Mouse (Mus musculus) stomach, embryonic 16.5 days (tissue): ENCODE data around the gene Six2. TPM values are rescaled to one million over a fixed set of nuclear protein-coding genes. Genes with fewer than 3 reads are reported as not detected.
A peak's percentile ranks its signal among the peaks of the same experiment; 100 is the strongest.

Source experiments
- ATAC-seq: fragments of 200-750 bp; cut with Nextera tagmentation; 2 replicates; pipeline ENCODE4 v1.8.0; 2017; ENCODE audit warnings: moderate number of reproducible peaks, moderate TSS enrichment; ENCODE audit not compliant: insufficient read depth, low FRiP score
- H3K27ac ChIP-seq: fragments of 300-500 bp; sonication (generic); 2 replicates; pipeline ENCODE4 v1.5.1; 2014; ENCODE audit warnings: low read length
- H3K27me3 ChIP-seq: fragments of 300-500 bp; sonication (generic); 2 replicates; pipeline ENCODE4 v1.6.1; 2014; ENCODE audit warnings: low read length, control low read depth, mixed read lengths; ENCODE audit not compliant: control insufficient read depth, insufficient read depth
- H3K36me3 ChIP-seq: fragments of 300-500 bp; sonication (generic); 2 replicates; pipeline ENCODE4 v1.6.1; 2014; ENCODE audit warnings: low read length; ENCODE audit not compliant: control insufficient read depth, insufficient read depth
- H3K4me1 ChIP-seq: fragments of 300-500 bp; sonication (generic); 2 replicates; pipeline ENCODE4 v1.6.1; 2014; ENCODE audit warnings: low read length, control low read depth, mixed read lengths; ENCODE audit not compliant: control insufficient read depth, insufficient read depth
- H3K4me2 ChIP-seq: fragments of 300-500 bp; sonication (generic); 2 replicates; pipeline ENCODE4 v1.6.1; 2014; ENCODE audit warnings: low read depth, low read length, mixed read lengths
- H3K4me3 ChIP-seq: fragments of 300-500 bp; sonication (generic); replicated peaks from 2 replicates; pipeline ENCODE4 v1.5.1; 2014; ENCODE audit warnings: mild to moderate bottlenecking, low read length
- H3K9ac ChIP-seq: fragments of 300-500 bp; sonication (generic); 2 replicates; pipeline ENCODE4 v1.6.1; 2014; ENCODE audit warnings: low read length
- H3K9me3 ChIP-seq: fragments of 300-500 bp; sonication (generic); replicated peaks from 2 replicates; pipeline ENCODE4 v1.6.1; 2016; ENCODE audit warnings: low read length, control low read depth; ENCODE audit not compliant: control insufficient read depth
- WGBS: fragments of 180-500 bp; shearing (Covaris S2); extraction: QIAGEN DNeasy Blood & Tissue Kit; methylation state at CpG from one replicate; pipeline ENCODE4 v1.1.7; 2014; 5-methylcytosine and 5-hydroxymethylcytosine counted together
- polyA plus RNA-seq: library from polyadenylated mRNA; unstranded; fragments of >200 nt; fragmentation: Nextera tagmentation; extraction: Ambion mirVana; gene quantifications from 2 replicates; pipeline ENCODE4 v1.2.1, GENCODE M21; 2015

Six2 gene
- polyA plus RNA-seq, 1 experiment from 2014 or later: 3.4 TPM

DNA sequence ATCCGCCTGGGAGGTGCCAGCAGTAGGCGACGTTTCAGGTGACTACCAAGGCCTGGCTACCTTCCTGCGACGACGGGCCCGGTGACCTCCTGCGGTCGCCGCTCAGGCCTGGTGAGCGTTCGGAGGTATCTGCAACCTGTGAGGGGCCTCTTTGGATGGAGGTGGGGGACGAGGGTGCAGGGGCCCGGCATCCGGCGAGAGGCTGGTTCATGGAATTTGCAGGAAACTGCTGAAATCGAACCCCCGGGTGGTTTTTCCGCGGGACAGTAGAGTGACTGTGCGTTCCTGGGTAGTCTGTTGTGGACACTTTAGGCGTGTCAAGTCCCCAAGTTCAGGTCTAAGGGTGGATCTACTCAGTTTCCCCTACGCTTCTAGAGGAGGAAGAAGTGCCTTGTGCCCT lies 4.5 kb upstream of the Six2 start:
- H3K4me3 ChIP-seq: peak overlapping the region; percentile 23
- H3K27ac ChIP-seq: no peak overlapping the region
- H3K9me3 ChIP-seq: no peaks in the 10 kb centered on the region; the same call in 1 of the 2 replicates
- no peak for ATAC-seq
- H3K36me3 ChIP-seq: no peaks in the 10 kb centered on the region
- peaks cover 77% of the 10 kb centered on the region for H3K27me3 ChIP-seq
- WGBS: 10% methylated on average over 23 of the region's 23 CpGs
- peaks cover 9% of the 10 kb centered on the region for H3K4me1 ChIP-seq
- H3K4me2 ChIP-seq: peak overlapping the region; percentile 3
- H3K9ac ChIP-seq: peak overlapping the region; percentile 32; the same call in 1 of the 2 replicates

DNA sequence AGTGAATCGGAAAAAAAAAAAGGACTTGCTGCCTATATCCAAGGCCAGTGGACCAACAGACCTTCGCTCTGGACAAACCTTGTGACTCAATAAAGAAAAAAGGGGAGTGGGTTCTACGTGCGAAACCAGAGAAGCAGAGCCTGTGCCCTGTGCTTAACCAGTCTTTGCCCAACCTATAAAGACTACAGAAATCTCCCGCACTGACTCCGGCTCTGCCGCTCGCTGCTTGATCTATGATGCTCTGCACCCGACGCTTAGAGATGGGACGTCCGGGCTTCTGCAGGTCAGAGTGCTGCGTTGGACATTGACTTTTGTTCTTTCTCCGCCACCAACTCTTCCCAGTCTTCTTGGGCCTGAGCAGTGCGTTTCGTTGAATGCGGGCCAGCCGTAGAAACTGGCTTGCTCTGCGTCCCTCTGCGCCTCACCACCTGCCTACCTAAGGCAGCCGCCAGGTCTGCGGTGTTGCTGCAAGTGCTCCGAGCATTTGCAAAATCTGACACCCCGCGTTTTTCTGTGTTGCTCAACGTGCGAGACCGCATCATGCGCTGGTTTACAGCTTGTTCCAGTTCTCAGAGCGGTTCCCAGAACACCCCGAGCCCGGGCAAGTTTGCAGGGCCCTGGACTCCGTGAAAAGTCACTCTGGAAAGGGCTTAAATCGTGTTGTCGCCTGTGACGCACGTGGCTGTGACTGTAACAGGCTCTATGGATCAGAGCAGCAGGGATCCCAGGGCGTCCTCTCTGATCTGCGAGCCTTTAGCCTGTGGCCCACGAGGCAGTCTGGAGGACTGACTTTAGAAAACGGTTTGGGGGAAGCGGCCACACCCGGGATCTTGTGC lies 3.8 kb upstream of the Six2 start:
- H3K4me3 ChIP-seq: peak overlapping the region; percentile 23
- H3K36me3 ChIP-seq: no peaks in the 10 kb centered on the region
- H3K27me3 ChIP-seq: peaks cover 79% of the 10 kb centered on the region
- no peak for ATAC-seq
- no peak overlapping the region for H3K27ac ChIP-seq
- peaks cover 9% of the 10 kb centered on the region for H3K4me1 ChIP-seq
- WGBS: 12% methylated on average over 43 of the region's 43 CpGs
- peak overlapping the region; percentile 42 for H3K9ac ChIP-seq
- no peaks in the 10 kb centered on the region; the same call in 1 of the 2 replicates for H3K9me3 ChIP-seq
- peak overlapping the region; percentile 3 for H3K4me2 ChIP-seq

DNA sequence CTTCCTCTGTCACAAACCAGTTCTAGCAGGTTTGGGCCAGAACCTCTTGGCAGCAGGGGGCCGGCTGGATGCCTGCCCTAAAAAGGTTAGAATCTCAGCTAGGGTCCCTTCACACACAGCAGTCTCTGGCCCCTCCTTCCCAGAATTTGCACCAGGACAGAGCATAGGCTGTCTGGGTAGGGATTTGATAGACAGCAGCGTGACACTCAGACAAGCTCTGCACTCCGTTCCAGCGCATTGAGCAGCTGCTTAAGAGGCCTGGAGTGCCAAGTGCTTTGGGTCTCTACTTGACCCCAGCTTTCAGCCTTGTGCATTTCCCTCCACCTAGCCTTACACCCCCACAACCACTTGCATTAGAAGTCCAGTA lies 2.9 kb upstream of the Six2 start:
- Histone ChIP-seq H3K36me3 (no peaks in the 10 kb centered on the region), H3K4me1 (peaks cover 9% of the 10 kb centered on the region), H3K9me3 (no peaks in the 10 kb centered on the region; the same call in 1 of the 2 replicates), H3K27ac (peak overlapping the region; percentile 91; the same call in 1 of the 2 replicates), H3K27me3 (peaks cover 82% of the 10 kb centered on the region), H3K4me3 (peak overlapping the region; percentile 23; the same call in 1 of the 2 replicates), H3K9ac (0 out of 2 replicates have a peak overlapping the region, but pooled peaks have one; percentile 42), H3K4me2 (peak overlapping the region; percentile 7; the same call in 1 of the 2 replicates)
- WGBS: 18% methylated on average over 4 of the region's 4 CpGs
- peak; percentile 1; the same call in 1 of the 2 replicates for ATAC-seq

DNA sequence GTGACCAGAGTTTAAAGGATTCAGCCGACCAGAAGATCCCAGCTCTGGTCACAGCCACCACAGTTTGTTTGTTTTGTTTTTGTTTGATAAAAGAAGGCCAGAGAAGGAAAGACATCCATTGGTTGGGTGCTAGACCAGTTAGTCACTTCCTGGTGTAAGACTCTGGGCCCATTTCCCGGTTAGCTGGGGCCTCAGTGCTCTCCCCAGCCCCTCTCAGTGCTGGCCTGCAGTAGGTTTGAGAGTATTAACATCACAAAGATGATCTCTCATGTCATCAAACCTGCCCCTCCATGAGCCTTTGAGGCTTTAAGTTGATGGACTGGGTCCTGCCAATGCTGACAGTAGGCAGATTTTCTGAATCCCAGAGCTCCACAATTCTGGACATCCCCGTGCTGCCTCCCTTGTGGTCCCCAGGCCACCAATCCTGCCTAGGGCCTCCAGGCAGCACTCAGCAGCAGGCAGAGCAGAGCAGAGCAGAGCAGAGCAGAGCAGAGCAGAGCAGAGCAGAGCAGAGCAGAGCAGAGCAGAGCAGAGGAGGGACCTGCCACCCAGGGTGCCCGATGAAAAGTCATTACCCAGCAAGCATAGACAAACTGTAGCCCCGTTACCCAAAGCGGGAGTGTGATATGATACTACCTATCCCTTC lies 2.4 kb upstream of the Six2 start:
- no peaks in the 10 kb centered on the region; the same call in 1 of the 2 replicates for H3K9me3 ChIP-seq
- H3K27ac ChIP-seq: peak overlapping the region; percentile 91; the same call in 1 of the 2 replicates
- H3K4me1 ChIP-seq: peaks cover 9% of the 10 kb centered on the region
- WGBS: 14% methylated on average over 6 of the region's 6 CpGs
- no peaks in the 10 kb centered on the region for H3K36me3 ChIP-seq
- no peak; the same call in 1 of the 2 replicates for ATAC-seq
- peak overlapping the region; percentile 80 for H3K4me2 ChIP-seq
- H3K27me3 ChIP-seq: peaks cover 87% of the 10 kb centered on the region
- H3K9ac ChIP-seq: 0 out of 2 replicates have a peak overlapping the region, but pooled peaks have one; percentile 42
- H3K4me3 ChIP-seq: no peak overlapping the region

DNA sequence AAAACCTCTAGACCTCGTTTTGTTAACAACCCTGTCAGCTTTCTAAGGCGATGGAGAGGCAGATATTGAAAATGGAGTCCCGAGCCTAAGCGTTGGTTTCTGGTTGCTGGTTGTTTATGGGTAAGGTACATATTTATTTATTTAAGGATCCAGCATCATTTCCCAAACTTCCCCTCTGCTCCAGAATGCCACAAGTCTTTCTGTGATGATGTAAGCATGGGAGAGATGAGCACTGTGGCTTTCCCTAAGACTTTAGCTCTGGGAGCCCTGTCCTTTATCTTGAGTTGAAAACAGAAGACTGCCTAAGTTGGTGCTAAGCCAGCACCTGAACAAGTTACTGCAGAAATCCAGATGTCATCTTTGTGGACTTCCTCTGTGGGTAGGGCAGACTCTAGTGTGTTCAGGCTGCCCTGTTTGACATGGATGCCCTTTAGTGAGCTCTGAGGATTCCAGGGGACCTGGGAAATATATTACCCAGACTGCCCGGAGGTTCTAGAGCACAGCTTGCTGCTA lies 1.8 kb upstream of the Six2 start:
- Histone ChIP-seq H3K4me3 (peak overlapping the region; percentile 58), H3K36me3 (no peaks in the 10 kb centered on the region), H3K4me2 (peak overlapping the region; percentile 80), H3K27ac (peak overlapping the region; percentile 91), H3K4me1 (peaks cover 9% of the 10 kb centered on the region), H3K9ac (peak overlapping the region; percentile 69), H3K9me3 (no peaks in the 10 kb centered on the region; the same call in 1 of the 2 replicates), H3K27me3 (peaks cover 93% of the 10 kb centered on the region)
- ATAC-seq: no peak
- WGBS: 17% methylated on average over 5 of the region's 5 CpGs

DNA sequence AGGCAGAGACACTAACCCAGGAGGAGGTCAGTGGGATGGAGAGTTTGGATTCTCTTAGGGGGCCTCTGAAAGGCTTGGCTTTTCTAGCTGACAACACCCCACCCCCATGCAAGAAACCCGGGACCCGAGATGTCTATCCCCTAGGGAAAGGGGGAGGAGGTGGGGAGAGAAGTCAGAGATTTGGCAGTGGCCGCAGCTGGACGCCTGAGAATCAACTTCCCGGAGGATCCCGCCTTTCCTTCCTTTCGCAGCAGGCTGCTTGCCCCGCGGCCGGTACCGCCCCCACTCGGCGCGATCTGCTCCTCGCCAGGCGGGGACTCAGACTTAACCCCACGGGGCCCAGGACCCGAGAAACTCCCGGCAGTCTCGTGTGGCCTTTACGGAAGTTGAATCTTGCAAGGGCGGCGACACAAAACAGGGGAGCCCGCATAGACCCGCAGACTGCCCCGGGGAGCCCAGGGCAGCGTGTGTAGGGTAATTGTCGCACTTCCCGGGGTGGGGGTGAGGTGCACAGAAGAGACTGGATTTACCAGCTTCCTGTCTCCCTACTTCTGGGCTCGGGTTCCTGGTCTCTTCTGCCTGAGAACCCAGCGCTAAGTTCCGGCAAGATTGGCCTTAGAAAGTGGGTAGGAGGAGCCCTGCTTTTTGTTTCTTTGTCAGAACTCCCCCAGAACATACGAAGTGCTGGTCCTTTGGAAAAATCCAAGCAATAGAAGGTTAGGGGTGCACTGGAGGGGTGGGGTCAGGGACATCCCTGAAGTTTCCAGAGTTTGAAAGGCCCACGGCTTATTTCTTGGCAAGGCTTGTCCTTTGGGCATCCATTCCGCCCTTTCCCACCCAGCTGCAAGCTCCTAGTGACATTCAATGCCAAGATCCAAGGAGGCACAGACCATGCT lies 1.1 kb upstream of the Six2 start:
- H3K4me1 ChIP-seq: peaks cover 9% of the 10 kb centered on the region
- H3K9ac ChIP-seq: peak overlapping the region; percentile 69
- H3K27ac ChIP-seq: peak overlapping the region; percentile 91
- no peaks in the 10 kb centered on the region for H3K36me3 ChIP-seq
- ATAC-seq: peak; percentile 27
- 3% methylated on average over 35 of the region's 35 CpGs for WGBS
- peak overlapping the region; percentile 58 for H3K4me3 ChIP-seq
- H3K4me2 ChIP-seq: peak overlapping the region; percentile 80
- peaks cover 86% of the 10 kb centered on the region for H3K27me3 ChIP-seq
- no peaks in the 10 kb centered on the region for H3K9me3 ChIP-seq

DNA sequence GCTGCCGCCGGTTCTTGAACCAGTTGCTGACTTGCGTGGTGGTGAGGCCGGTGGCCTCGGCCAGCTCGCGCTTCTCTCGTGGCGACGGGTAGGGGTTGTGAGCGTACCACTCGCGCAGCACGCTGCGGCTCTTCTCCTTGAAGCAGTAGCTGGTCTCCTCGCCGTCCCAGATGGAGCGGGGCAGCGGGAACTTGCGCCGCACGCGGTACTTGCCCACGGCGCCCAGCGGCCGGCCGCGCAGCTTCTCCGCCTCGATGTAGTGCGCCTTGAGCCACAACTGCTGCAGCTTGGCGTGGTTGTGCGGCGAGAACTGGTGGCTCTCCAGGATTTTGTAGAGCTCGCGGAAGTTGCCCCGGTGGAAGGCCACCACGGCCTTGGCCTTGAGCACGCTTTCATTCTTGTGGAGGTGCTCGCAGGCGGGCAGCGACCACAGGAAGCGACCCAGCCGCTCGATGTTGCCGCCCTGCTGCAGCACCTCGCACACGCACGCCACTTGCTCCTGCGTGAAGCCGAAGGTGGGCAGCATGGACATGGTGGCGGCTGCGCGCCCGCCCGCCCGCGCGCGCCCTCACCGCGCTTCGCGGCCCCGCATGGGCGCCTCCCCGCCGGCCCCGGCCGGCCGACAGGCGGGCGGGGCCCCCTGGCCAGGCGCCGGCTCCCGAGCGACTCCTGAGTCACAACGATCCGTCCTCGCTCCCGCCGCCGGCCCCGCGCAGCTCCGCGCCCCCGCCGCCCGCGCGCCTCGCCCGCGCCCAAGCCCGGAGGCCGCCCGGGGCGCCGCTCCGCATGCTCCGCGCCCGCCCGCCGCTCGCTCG lies 446 bp downstream of the Six2 start:
- WGBS: 1% methylated on average over 88 of the region's 109 CpGs
- no peaks in the 10 kb centered on the region for H3K36me3 ChIP-seq
- peaks cover 12% of the 10 kb centered on the region for H3K4me1 ChIP-seq
- peaks cover 84% of the 10 kb centered on the region for H3K27me3 ChIP-seq
- ATAC-seq: no peak
- peak overlapping the region; percentile 49 for H3K9ac ChIP-seq
- H3K9me3 ChIP-seq: no peaks in the 10 kb centered on the region
- H3K4me3 ChIP-seq: peak overlapping the region; percentile 58
- peak overlapping the region; percentile 80 for H3K4me2 ChIP-seq
- H3K27ac ChIP-seq: peak overlapping the region; percentile 57; the same call in 1 of the 2 replicates
